Mouse (Mus musculus) limb, embryonic 14.5 days (tissue): ENCODE data around the gene Ifnar1. TPM values are rescaled to one million over a fixed set of nuclear protein-coding genes. Genes with fewer than 3 reads are reported as not detected.

Experiments used
- ATAC-seq: fragments of 200-750 bp; cut with Nextera tagmentation; 2 replicates; pipeline ENCODE4 v1.8.0; 2017; ENCODE audit warnings: low read depth, moderate number of reproducible peaks, moderate TSS enrichment; ENCODE audit not compliant: low FRiP score
- DNase-seq: peaks from one replicate; pipeline ENCODE4 v3.0.0-alpha.2; 2015; ENCODE audit warnings: low spot score
- H3K27ac ChIP-seq: fragments of 300-500 bp; sonication (generic); replicated peaks from 2 replicates; pipeline ENCODE4 v1.5.1; 2014; ENCODE audit warnings: low read depth, mild to moderate bottlenecking, low read length, moderate library complexity, mixed read lengths
- H3K27me3 ChIP-seq: fragments of 300-500 bp; sonication (generic); 2 replicates; pipeline ENCODE4 v1.6.1; 2014; ENCODE audit warnings: low read length, mixed read lengths; ENCODE audit not compliant: control insufficient read depth, insufficient read depth
- H3K36me3 ChIP-seq: fragments of 300-500 bp; sonication (generic); 2 replicates; pipeline ENCODE4 v1.6.1; 2014; ENCODE audit warnings: mild to moderate bottlenecking, low read length, moderate library complexity, mixed read lengths; ENCODE audit not compliant: control insufficient read depth, insufficient read depth
- H3K4me1 ChIP-seq: fragments of 300-500 bp; sonication (generic); 2 replicates; pipeline ENCODE4 v1.6.1; 2014; ENCODE audit warnings: antibody characterized with exemption, low read length, mixed read lengths; ENCODE audit not compliant: control insufficient read depth, insufficient read depth
- H3K4me2 ChIP-seq: fragments of 300-500 bp; sonication (generic); replicated peaks from 2 replicates; pipeline ENCODE4 v1.6.1; 2014; ENCODE audit warnings: low read depth, mild to moderate bottlenecking, low read length, moderate library complexity; ENCODE audit not compliant: severe bottlenecking
- H3K4me3 ChIP-seq: fragments of 300-500 bp; sonication (generic); replicated peaks from 2 replicates; pipeline ENCODE4 v1.5.1; 2014; ENCODE audit warnings: low read length
- H3K9ac ChIP-seq: fragments of 300-500 bp; sonication (generic); 2 replicates; pipeline ENCODE4 v1.6.1; 2014; ENCODE audit warnings: mild to moderate bottlenecking, low read depth, low read length, moderate library complexity; ENCODE audit not compliant: severe bottlenecking
- H3K9me3 ChIP-seq: fragments of 300-500 bp; sonication (generic); 2 replicates; pipeline ENCODE4 v1.6.1; 2016; ENCODE audit warnings: low read length; ENCODE audit not compliant: control insufficient read depth
- POLR2A ChIP-seq: fragments of 200-500 bp; IDR thresholded peaks from 2 replicates; pipeline ENCODE4 v1.8.0; 2012; ENCODE audit warnings: inconsistent platforms, mild to moderate bottlenecking, moderate library complexity, borderline replicate concordance; ENCODE audit not compliant: insufficient read depth, insufficient read length; ENCODE audit errors: extremely low read depth
- whole genome bisulfite sequencing: fragments of 180-500 bp; shearing (Covaris S2); extraction: QIAGEN DNeasy Blood & Tissue Kit; methylation state at CpG from one replicate; pipeline ENCODE4 v1.1.7; 2014; 5-methylcytosine and 5-hydroxymethylcytosine counted together
- polyA plus RNA-seq, 2 experiments: library from polyadenylated mRNA; depleted of rRNA in 1 of 2; stranded (reverse) in 1 of 2; unstranded in 1 of 2; fragments of >200 nt; fragmentation: Nextera tagmentation in 1 of 2; extraction: Ambion mirVana in 1 of 2; gene quantifications; 2 replicates each; pipeline versions ENCODE4 v1.2.1 to v1.2.3; 2012 to 2014

Ifnar1 gene
- polyA plus RNA-seq, 2 experiments = 45.3 to 53.7 TPM

DNA sequence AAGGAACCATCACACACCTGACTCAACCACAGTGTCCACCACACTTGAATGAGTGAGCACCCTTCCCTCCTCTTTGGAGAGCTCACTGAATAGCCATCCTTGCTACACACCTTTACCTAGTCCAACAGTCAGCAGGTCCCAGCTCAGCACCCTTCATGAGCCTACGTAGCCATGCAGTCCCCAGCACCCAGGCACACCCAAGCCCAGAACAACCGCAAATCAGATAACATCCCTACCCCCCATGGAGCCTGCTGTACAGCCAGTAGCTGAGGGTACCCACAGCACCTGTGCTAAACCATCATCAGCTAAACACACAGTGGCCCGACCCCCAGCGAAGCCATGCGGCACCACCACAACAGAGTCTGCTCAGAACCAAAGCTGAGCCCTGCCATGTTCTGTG lies 37.0 kb upstream of the Ifnar1 start:
- WGBS = 94% methylated on average over 5 of the region's 5 CpGs
- H3K27me3 ChIP-seq = no peaks in the 10 kb centered on the region
- no peaks in the 10 kb centered on the region for H3K9me3 ChIP-seq
- TF ChIP-seq POLR2A = no peak
- no peak for ATAC-seq
- no peak overlapping the region for H3K27ac ChIP-seq
- H3K4me3 ChIP-seq = no peak overlapping the region
- H3K9ac ChIP-seq = no peak overlapping the region
- peaks cover 6% of the 10 kb centered on the region for H3K4me1 ChIP-seq
- no peaks in the 10 kb centered on the region for H3K36me3 ChIP-seq
- H3K4me2 ChIP-seq = no peak overlapping the region
- DNase-seq = no peak

DNA sequence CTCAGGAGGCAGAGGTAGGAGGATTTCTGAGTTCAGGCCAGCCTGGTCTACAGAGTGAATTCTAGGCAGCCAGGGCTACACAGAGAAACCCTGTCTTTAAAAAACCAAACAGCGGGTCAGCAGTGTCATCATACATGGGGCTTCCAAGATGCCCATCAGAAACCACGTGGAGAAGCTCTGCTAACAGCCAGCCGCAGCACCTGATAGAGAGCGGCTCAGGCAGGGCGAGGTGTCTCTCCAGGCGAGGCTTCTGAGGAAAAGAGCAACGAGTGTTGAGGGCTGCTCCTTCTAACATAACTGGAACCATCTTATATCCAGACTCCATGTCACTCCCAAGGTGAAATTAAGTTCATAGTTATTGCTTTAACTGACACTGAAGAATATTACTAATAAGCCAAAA lies 36.1 kb upstream of the Ifnar1 start:
- no peak for TF ChIP-seq POLR2A
- ATAC-seq (no peak), DNase-seq (no peak)
- WGBS = 79% methylated on average over 7 of the region's 7 CpGs
- H3K4me1 ChIP-seq = peaks cover 6% of the 10 kb centered on the region
- no peak overlapping the region for H3K4me3 ChIP-seq
- H3K27ac ChIP-seq = no peak overlapping the region
- no peaks in the 10 kb centered on the region for H3K36me3 ChIP-seq
- no peaks in the 10 kb centered on the region for H3K9me3 ChIP-seq
- H3K27me3 ChIP-seq = no peaks in the 10 kb centered on the region
- no peak overlapping the region for H3K9ac ChIP-seq
- no peak overlapping the region for H3K4me2 ChIP-seq

DNA sequence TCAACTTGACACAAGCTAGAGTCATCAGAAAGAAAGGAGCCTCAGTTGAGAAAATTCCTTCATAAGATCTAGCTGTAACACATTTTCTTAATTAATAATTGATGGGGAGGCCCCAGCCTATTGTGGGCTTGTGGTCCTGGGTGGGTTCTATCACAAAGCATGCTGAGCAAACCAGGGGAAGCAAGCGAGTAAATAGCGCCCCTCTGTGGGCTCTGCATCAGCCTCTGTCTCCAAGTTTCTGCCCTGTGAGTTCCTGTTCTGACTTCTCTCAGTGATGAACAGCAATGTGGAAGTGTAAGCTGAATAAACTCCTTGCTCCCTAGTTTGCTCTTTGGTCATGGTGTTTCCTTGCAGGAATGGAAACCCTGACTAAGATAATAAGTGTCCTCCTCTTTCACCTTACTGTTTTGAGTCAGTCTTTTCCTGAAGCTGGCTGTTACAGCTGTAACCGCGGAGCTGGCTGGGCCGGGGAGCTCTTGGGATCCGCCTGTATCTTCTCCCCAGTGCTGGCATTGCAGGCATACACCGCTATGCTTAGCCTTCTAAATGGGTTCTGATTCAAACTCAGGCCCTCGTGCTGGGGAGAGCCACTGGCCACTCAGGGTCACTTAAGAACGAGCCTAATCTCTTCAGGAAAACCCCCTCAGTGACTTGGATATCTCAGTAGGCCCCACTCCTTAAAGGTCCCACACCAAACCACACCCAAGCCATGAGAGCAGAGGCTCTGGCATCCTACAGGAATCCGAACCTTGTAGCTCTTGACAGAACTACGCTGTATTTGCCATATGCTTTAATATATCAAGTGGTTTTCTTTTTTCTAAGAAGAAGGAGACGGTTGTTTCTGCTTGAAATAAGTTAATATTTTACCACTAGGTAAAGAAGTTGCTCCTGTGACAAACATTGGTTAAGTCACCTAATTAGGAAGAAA lies 34.6 kb upstream of the Ifnar1 start:
- TF ChIP-seq POLR2A = no peak
- Histone ChIP-seq H3K27ac (no peak overlapping the region), H3K4me2 (no peak overlapping the region), H3K27me3 (no peaks in the 10 kb centered on the region), H3K36me3 (no peaks in the 10 kb centered on the region), H3K4me3 (no peak overlapping the region), H3K9ac (no peak overlapping the region), H3K4me1 (peaks cover 6% of the 10 kb centered on the region), H3K9me3 (no peaks in the 10 kb centered on the region)
- DNase-seq (no peak), ATAC-seq (no peak)
- WGBS = 83% methylated on average over 12 of the region's 12 CpGs

DNA sequence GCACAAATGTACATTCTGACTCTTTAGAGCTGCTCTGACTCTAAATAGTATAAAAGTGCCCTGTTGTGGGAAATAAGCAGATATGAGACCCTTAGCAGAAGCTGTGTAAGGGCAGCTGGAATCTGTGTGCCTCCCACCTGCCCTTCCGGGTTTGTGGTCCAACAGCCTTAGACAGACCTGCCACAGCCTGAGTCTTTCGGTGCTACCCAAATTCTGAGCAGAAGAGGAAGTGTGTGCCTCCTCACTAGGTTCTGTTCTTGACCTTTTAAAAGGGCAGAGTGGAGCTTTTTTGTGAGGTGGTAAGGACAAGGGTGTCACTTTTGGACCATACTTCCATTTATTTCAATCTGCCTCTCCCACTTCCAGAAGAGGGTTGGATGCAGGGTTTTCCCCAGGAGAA lies 33.1 kb upstream of the Ifnar1 start:
- Histone ChIP-seq H3K27me3 (no peaks in the 10 kb centered on the region), H3K36me3 (no peaks in the 10 kb centered on the region), H3K4me3 (no peak overlapping the region), H3K9me3 (no peaks in the 10 kb centered on the region), H3K27ac (no peak overlapping the region), H3K4me1 (peaks cover 6% of the 10 kb centered on the region), H3K9ac (no peak overlapping the region), H3K4me2 (no peak overlapping the region)
- WGBS = 71% methylated on average over 2 of the region's 2 CpGs
- DNase-seq (no peak), ATAC-seq (no peak)
- TF ChIP-seq POLR2A = no peak

DNA sequence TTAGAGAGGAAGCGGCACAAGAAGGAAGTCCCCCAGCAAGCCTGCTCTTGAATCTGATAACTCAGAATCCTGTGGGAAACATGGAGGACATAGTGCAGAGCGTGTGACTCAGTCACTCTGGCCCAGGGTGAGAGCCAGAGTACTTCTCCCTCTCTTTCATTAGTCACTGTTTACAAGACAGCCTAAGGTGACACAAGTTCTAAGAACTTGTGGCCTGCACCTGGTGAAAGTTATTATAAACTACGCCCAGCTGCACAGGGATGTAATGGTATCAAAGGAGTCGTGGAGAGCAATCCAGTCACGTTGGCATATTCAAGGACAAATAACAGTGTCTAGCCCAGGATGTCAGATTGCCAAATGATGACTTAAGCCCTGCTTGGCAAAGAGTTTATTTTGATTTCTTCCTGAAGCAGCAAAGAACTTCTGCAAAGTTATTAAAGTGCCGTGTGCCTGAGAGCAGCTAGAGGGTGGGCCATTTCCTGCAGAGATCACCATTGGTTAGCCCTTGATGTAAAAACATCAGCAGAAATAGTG lies 32.6 kb upstream of the Ifnar1 start:
- no peak overlapping the region for H3K27ac ChIP-seq
- no peaks in the 10 kb centered on the region for H3K9me3 ChIP-seq
- ATAC-seq (no peak), DNase-seq (no peak)
- no peak overlapping the region for H3K9ac ChIP-seq
- no peaks in the 10 kb centered on the region for H3K36me3 ChIP-seq
- H3K4me3 ChIP-seq = no peak overlapping the region
- WGBS = 42% methylated on average over 6 of the region's 6 CpGs
- peaks cover 6% of the 10 kb centered on the region for H3K4me1 ChIP-seq
- no peak overlapping the region for H3K4me2 ChIP-seq
- no peak for TF ChIP-seq POLR2A
- H3K27me3 ChIP-seq = no peaks in the 10 kb centered on the region
